Mouse (Mus musculus) neural tube, embryonic 12.5 days (tissue): ENCODE measurements at regions not wholly inside any gene's neighbourhood (a gene's known extent, or its start where the extent isn't known, plus 50 kb on each side); places are given as distances from the start of the nearest gene placed in this dataset.
"Not testable (repeated sequence)": the region's sequence is repeated elsewhere in the genome, so short reads cannot be mapped to it uniquely, and the experiment has no call there.

Experiments
- ATAC-seq: fragments of 200-750 bp; cut with Nextera tagmentation; 2 replicates; pipeline ENCODE4 v1.8.0; 2017; ENCODE audit warnings: low read depth, mild to moderate bottlenecking, moderate TSS enrichment, moderate library complexity; ENCODE audit not compliant: low FRiP score
- H3K27ac ChIP-seq: fragments of 300-500 bp; sonication (generic); 2 replicates; pipeline ENCODE4 v1.5.1; 2016
- H3K27me3 ChIP-seq: fragments of 300-500 bp; sonication (generic); replicated peaks from 2 replicates; pipeline ENCODE4 v1.6.1; 2016; ENCODE audit warnings: mild to moderate bottlenecking
- H3K36me3 ChIP-seq: fragments of 300-500 bp; sonication (generic); 2 replicates; pipeline ENCODE4 v1.6.1; 2016; ENCODE audit warnings: mild to moderate bottlenecking
- H3K4me1 ChIP-seq: fragments of 300-500 bp; sonication (generic); 2 replicates; pipeline ENCODE4 v1.6.1; 2016
- H3K4me2 ChIP-seq: fragments of 300-500 bp; sonication (generic); replicated peaks from 2 replicates; pipeline ENCODE4 v1.6.1; 2016; ENCODE audit warnings: mild to moderate bottlenecking
- H3K4me3 ChIP-seq: fragments of 300-500 bp; sonication (generic); 2 replicates; pipeline ENCODE4 v1.5.1; 2016
- H3K9ac ChIP-seq: fragments of 300-500 bp; sonication (generic); 2 replicates; pipeline ENCODE4 v1.6.1; 2016; ENCODE audit warnings: mild to moderate bottlenecking
- H3K9me3 ChIP-seq: fragments of 300-500 bp; sonication (generic); 2 replicates; pipeline ENCODE4 v1.6.1; 2016; ENCODE audit warnings: mild to moderate bottlenecking
- WGBS: fragments of 180-500 bp; shearing (Covaris S2); methylation state at CpG from one replicate; pipeline ENCODE4 v1.1.7; 2016; 5-methylcytosine and 5-hydroxymethylcytosine counted together

- WGBS, result 3% methylated on average over 10 of the region's 10 CpGs
- Histone ChIP-seq H3K27me3 (peaks cover 8% of the 10 kb centered on the region; the same call in 1 of the 2 replicates), H3K9ac (no peak overlapping the region), H3K36me3 (no peaks in the 10 kb centered on the region), H3K27ac (no peak overlapping the region), H3K4me1 (peaks cover 38% of the 10 kb centered on the region; the same call in 1 of the 2 replicates), H3K4me2 (peak overlapping the region; percentile 35), H3K9me3 (no peaks in the 10 kb centered on the region), H3K4me3 (no peak overlapping the region)
- ATAC-seq, result peak; percentile 79
These were observed 325.6 kb upstream of the Irx1 start for GRCm38 (mm10) chr13:72289093-72289501.

DNA sequence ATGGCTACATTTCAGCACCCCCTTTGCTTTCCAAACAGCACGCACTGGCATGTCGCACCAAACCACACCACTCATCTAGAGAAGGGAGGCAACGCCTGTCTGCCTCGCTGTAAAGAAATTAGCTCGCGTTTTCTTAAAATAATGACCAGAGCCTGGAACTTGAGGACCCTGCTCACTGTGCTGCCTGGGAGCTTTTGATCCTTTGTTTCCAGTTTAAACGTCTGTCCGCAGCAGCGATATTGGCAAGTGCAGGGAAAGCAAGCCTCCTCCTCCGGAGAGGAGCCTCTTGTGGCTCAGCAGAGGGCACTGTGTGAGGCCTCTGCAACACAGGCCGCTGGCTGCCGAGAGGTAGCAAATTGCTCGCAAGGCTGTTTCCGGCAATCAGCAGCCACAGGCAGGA, 328.8 kb upstream of the Irx1 start:
- Histone ChIP-seq H3K4me2 (peak overlapping the region; percentile 46), H3K9ac (no peak overlapping the region), H3K27me3 (peaks cover 32% of the 10 kb centered on the region), H3K36me3 (no peaks in the 10 kb centered on the region), H3K4me1 (peaks cover 40% of the 10 kb centered on the region; the same call in 1 of the 2 replicates), H3K4me3 (no peak overlapping the region), H3K9me3 (no peaks in the 10 kb centered on the region), H3K27ac (no peak overlapping the region)
- under 1% methylated on average over 14 of the region's 14 CpGs for WGBS
- ATAC-seq, result no peak

DNA sequence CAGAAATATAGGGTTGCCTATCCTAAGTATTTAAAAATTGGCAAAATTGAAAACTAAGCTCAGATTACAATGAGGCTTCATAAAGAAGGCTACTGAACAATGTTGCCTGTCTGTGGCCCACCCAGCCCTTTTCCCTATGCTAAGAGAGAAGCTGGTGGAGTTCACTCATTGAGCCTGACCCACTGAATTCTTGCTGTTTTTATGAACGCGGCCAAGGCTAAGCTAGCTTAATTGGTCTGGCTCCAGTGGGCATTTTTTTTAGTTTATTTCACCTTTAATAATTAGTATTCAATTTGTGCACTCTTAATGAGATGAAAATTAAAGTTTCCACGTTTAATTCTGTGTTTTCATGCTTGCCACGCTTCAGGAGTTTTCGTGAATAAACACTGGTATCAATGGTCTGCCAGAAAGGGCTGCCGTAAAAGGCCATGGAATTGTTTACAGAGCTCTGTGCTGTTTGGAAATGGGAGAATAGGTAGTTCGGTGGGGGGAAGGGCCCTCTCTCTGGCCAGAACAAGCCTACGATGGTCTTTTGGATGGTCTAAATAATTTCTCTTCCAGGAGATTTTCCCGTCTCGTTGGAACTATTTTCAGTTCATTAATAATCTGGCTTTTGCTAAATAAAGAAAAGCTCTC, 329.7 kb upstream of the Irx1 start:
- Histone ChIP-seq H3K27me3 (peaks cover 32% of the 10 kb centered on the region), H3K9me3 (no peaks in the 10 kb centered on the region), H3K9ac (no peak overlapping the region), H3K36me3 (no peaks in the 10 kb centered on the region), H3K4me3 (no peak overlapping the region), H3K4me1 (peaks cover 40% of the 10 kb centered on the region), H3K27ac (no peak overlapping the region), H3K4me2 (peak overlapping the region; percentile 9; the same call in 1 of the 2 replicates)
- WGBS, result 8% methylated on average over 10 of the region's 10 CpGs
- ATAC-seq, result no peak

GRCm38 (mm10) chr13:72298264-72298870, 330.3 kb upstream of the Irx2 start:
- H3K9ac ChIP-seq, result no peak overlapping the region
- WGBS, result 15% methylated on average over 13 of the region's 13 CpGs
- H3K36me3 ChIP-seq, result no peaks in the 10 kb centered on the region
- peak overlapping the region; percentile 38 for H3K4me2 ChIP-seq
- peak; percentile 54; the same call in 1 of the 2 replicates for ATAC-seq
- H3K9me3 ChIP-seq, result no peaks in the 10 kb centered on the region
- no peak overlapping the region for H3K27ac ChIP-seq
- H3K4me3 ChIP-seq, result no peak overlapping the region
- peaks cover 38% of the 10 kb centered on the region for H3K27me3 ChIP-seq
- H3K4me1 ChIP-seq, result peaks cover 47% of the 10 kb centered on the region

DNA sequence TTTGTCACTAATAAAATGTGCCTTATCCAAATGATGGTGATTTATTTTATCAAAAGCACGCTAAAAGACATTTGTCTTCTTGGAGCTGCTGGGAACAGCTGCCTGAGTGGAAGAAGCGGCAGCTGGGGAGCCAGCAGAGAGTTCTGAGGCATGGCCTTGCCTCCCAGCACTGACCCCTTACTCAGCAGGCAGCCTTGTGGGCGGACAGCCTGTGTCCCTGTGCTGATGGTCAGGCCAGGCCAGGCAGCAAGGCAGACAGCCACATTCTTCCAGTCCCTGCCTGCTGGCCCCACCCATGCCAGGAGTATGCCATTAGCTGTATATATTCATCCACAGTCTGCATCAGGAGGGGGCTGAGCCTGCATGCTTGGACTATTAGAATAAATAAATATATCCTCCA, 329.0 kb upstream of the Irx2 start:
- Histone ChIP-seq H3K27ac (no peak overlapping the region), H3K27me3 (peaks cover 33% of the 10 kb centered on the region), H3K9ac (no peak overlapping the region), H3K4me3 (no peak overlapping the region), H3K36me3 (no peaks in the 10 kb centered on the region), H3K9me3 (no peaks in the 10 kb centered on the region), H3K4me2 (peak overlapping the region; percentile 38; the same call in 1 of the 2 replicates), H3K4me1 (peaks cover 46% of the 10 kb centered on the region)
- no peak for ATAC-seq
- 8% methylated on average over 3 of the region's 3 CpGs for WGBS

GRCm38 (mm10) chr13:72301114-72301513, 327.5 kb upstream of the Irx2 start:
- peaks cover 46% of the 10 kb centered on the region for H3K4me1 ChIP-seq
- no peaks in the 10 kb centered on the region for H3K9me3 ChIP-seq
- no peak overlapping the region for H3K4me3 ChIP-seq
- H3K4me2 ChIP-seq, result no peak overlapping the region
- H3K27me3 ChIP-seq, result peaks cover 21% of the 10 kb centered on the region
- ATAC-seq, result no peak
- H3K27ac ChIP-seq, result no peak overlapping the region
- H3K36me3 ChIP-seq, result no peaks in the 10 kb centered on the region
- 80% methylated on average over 7 of the region's 7 CpGs for WGBS
- no peak overlapping the region for H3K9ac ChIP-seq

- Histone ChIP-seq H3K27me3 (peaks cover 16% of the 10 kb centered on the region), H3K9ac (no peak overlapping the region), H3K36me3 (no peaks in the 10 kb centered on the region), H3K4me3 (no peak overlapping the region), H3K4me1 (peaks cover 46% of the 10 kb centered on the region), H3K27ac (no peak overlapping the region), H3K4me2 (no peak overlapping the region), H3K9me3 (no peaks in the 10 kb centered on the region)
- no peak for ATAC-seq
- WGBS, result 68% methylated on average over 15 of the region's 15 CpGs
These were observed 326.8 kb upstream of the Irx2 start for GRCm38 (mm10) chr13:72301841-72302240.

- no peak for ATAC-seq
- Histone ChIP-seq H3K27me3 (peaks cover 14% of the 10 kb centered on the region), H3K27ac (no peak overlapping the region), H3K36me3 (no peaks in the 10 kb centered on the region), H3K9ac (no peak overlapping the region), H3K4me2 (no peak overlapping the region), H3K4me3 (no peak overlapping the region), H3K9me3 (no peaks in the 10 kb centered on the region), H3K4me1 (peaks cover 43% of the 10 kb centered on the region)
- 72% methylated on average over 19 of the region's 19 CpGs for WGBS
These were observed 326.0 kb upstream of the Irx2 start for GRCm38 (mm10) chr13:72302436-72303125.

- 41% methylated on average over 15 of the region's 15 CpGs for WGBS
- 0 out of 2 replicates have a peak, but pooled peaks have one; percentile 34 for ATAC-seq
- no peak overlapping the region for H3K27ac ChIP-seq
- H3K9ac ChIP-seq, result no peak overlapping the region
- H3K4me2 ChIP-seq, result peak overlapping the region; percentile 12; the same call in 1 of the 2 replicates
- H3K4me3 ChIP-seq, result no peak overlapping the region
- H3K9me3 ChIP-seq, result no peaks in the 10 kb centered on the region
- H3K27me3 ChIP-seq, result peaks cover 14% of the 10 kb centered on the region
- peaks cover 41% of the 10 kb centered on the region for H3K4me1 ChIP-seq
- H3K36me3 ChIP-seq, result no peaks in the 10 kb centered on the region
These were observed 325.4 kb upstream of the Irx2 start for GRCm38 (mm10) chr13:72303126-72303760.

GRCm38 (mm10) chr13:72324041-72324690, 304.5 kb upstream of the Irx2 start:
- H3K4me3 ChIP-seq, result no peak overlapping the region
- H3K27ac ChIP-seq, result no peak overlapping the region
- 0 out of 2 replicates have a peak, but pooled peaks cover 3% of the 10 kb centered on the region for H3K27me3 ChIP-seq
- no peak for ATAC-seq
- WGBS, result 75% methylated on average over 10 of the region's 10 CpGs
- no peaks in the 10 kb centered on the region for H3K36me3 ChIP-seq
- no peak overlapping the region for H3K9ac ChIP-seq
- no peaks in the 10 kb centered on the region for H3K4me1 ChIP-seq
- no peak overlapping the region for H3K4me2 ChIP-seq
- H3K9me3 ChIP-seq, result no peaks in the 10 kb centered on the region

- not testable (repeated sequence) for H3K9ac ChIP-seq, H3K4me3 ChIP-seq, H3K27ac ChIP-seq, H3K36me3 ChIP-seq, H3K4me2 ChIP-seq, ATAC-seq, H3K27me3 ChIP-seq, H3K4me1 ChIP-seq, H3K9me3 ChIP-seq
- WGBS, result 67% methylated on average over 1 of the region's 1 CpGs
These were observed 302.4 kb upstream of the Irx2 start for GRCm38 (mm10) chr13:72326201-72326600.
